Mouse (Mus musculus): ENCODE results near the gene Iqgap2. TPM values are rescaled to one million over a fixed set of nuclear protein-coding genes. Genes with fewer than 3 reads are reported as not detected.

Gene Iqgap2
- polyA plus RNA-seq, 1 experiment = 18.5 TPM

DNA sequence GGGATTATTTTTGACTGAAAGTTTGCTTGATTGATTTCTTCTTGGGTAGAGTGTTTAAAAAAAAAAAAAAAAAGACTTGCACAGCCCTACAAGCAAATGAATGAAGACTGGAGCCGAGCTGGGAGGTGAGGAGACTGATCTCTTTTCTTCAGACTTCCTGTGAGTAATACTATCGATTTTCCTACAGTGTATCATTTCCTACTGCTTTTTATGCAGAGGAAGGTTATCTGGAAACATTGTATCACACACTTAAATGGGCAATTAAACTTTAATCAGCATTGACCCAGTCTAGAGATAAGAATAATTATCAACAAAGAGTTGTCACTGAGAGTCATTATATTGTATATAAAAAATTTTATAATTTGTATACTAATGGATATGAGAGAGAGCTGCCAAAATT is 261.0 kb downstream of the Iqgap2 start:
- no peaks in the 10 kb centered on the region for H3K36me3 ChIP-seq (ENCODE audit: control insufficient read depth, insufficient read depth, low read length, poor library complexity, severe bottlenecking)
- no peak overlapping the region for H3K9ac ChIP-seq (ENCODE audit: low read depth, poor library complexity, severe bottlenecking)
- TF ChIP-seq POLR2A (IDR thresholded peaks at IDR 0.05; ENCODE audit: insufficient read depth, low read length) = no peak
- no peaks in the 10 kb centered on the region for H3K9me3 ChIP-seq (replicated peaks; ENCODE audit: control insufficient read depth, insufficient read depth, low read length, poor library complexity, severe bottlenecking)
- peaks cover 1% of the 10 kb centered on the region for H3K4me1 ChIP-seq (ENCODE audit: control insufficient read depth, insufficient read depth, low read length)
- H3K27ac ChIP-seq (ENCODE audit: insufficient read depth, low read length) = no peak overlapping the region
- H3K27me3 ChIP-seq (ENCODE audit: control insufficient read depth, insufficient read depth, low read length, poor library complexity, severe bottlenecking) = no peaks in the 10 kb centered on the region
- no peak overlapping the region for H3K4me3 ChIP-seq (ENCODE audit: low read depth, low read length)

DNA sequence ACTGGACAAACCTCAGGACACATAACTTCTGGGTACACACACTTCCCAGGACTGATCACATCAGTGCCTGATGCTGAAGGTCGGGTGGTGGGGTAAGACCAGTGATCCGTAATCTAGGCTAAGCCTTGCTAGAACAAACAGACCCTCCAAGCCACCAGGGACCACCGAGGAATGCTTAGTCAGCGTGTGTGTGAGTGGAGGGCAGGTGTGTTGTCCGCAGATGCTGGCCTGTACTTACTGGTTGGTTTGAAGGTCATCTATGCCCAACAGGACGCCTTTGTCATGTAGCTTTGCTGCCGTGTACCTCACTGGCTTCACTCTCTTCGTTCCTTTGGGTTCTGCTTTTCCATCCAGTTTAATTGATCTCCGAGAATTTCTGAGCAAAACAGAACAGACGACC is 262.0 kb downstream of the Iqgap2 start:
- Histone ChIP-seq H3K9me3 (replicated peaks; ENCODE audit: control insufficient read depth, insufficient read depth, low read length, poor library complexity, severe bottlenecking) (no peaks in the 10 kb centered on the region), H3K4me3 (ENCODE audit: low read depth, low read length) (no peak overlapping the region)
- no peak for TF ChIP-seq EP300 (IDR thresholded peaks at IDR 0.05; ENCODE audit: insufficient read depth, low read depth, low read length)
- TF ChIP-seq CTCF (IDR thresholded peaks at IDR 0.05; ENCODE audit: low read depth, low read length) = no peak
- no peak for TF ChIP-seq POLR2A (IDR thresholded peaks at IDR 0.05; ENCODE audit: insufficient read depth, low read length)

DNA sequence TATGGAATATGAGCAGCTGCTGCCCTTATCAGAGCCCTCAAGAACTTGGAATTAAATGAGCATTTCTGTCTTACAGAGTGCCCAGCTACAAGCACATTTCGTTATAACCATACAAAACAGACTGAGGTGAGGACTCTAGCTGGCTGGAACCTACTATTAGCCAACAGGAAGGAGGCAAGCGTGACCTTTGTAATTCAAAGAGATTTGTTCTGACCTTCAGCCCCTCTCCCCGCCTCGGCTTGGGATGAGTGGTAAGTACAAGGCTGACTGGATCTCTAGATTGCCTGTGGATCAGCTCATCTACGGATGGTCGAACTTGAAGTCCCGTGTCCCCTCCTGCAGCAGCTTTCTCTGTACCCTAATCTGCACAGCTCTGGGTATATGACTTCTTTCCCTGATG is 265.0 kb downstream of the Iqgap2 start:
- no peaks in the 10 kb centered on the region for H3K27me3 ChIP-seq (ENCODE audit: control insufficient read depth, insufficient read depth, low read length, poor library complexity, severe bottlenecking)
- no peak overlapping the region for H3K9ac ChIP-seq (ENCODE audit: low read depth, poor library complexity, severe bottlenecking)
- peaks cover 1% of the 10 kb centered on the region for H3K4me1 ChIP-seq (ENCODE audit: control insufficient read depth, insufficient read depth, low read length)
- H3K36me3 ChIP-seq (ENCODE audit: control insufficient read depth, insufficient read depth, low read length, poor library complexity, severe bottlenecking) = no peaks in the 10 kb centered on the region
- TF ChIP-seq CTCF (IDR thresholded peaks at IDR 0.05; ENCODE audit: low read depth, low read length) = no peak
- TF ChIP-seq POLR2A (IDR thresholded peaks at IDR 0.05; ENCODE audit: insufficient read depth, low read length) = no peak
- no peak for TF ChIP-seq EP300 (IDR thresholded peaks at IDR 0.05; ENCODE audit: insufficient read depth, low read depth, low read length)
- no peak overlapping the region for H3K27ac ChIP-seq (ENCODE audit: insufficient read depth, low read length)
- no peaks in the 10 kb centered on the region for H3K9me3 ChIP-seq (replicated peaks; ENCODE audit: control insufficient read depth, insufficient read depth, low read length, poor library complexity, severe bottlenecking)
- no peak overlapping the region for H3K4me3 ChIP-seq (ENCODE audit: low read depth, low read length)

More for the DNA sequence above, 262.0 kb downstream of the Iqgap2 start:
- peaks cover 1% of the 10 kb centered on the region for H3K4me1 ChIP-seq (ENCODE audit: control insufficient read depth, insufficient read depth, low read length)
- no peaks in the 10 kb centered on the region for H3K27me3 ChIP-seq (ENCODE audit: control insufficient read depth, insufficient read depth, low read length, poor library complexity, severe bottlenecking)
- no peak overlapping the region for H3K9ac ChIP-seq (ENCODE audit: low read depth, poor library complexity, severe bottlenecking)
- no peaks in the 10 kb centered on the region for H3K36me3 ChIP-seq (ENCODE audit: control insufficient read depth, insufficient read depth, low read length, poor library complexity, severe bottlenecking)
- no peak overlapping the region for H3K27ac ChIP-seq (ENCODE audit: insufficient read depth, low read length)

DNA sequence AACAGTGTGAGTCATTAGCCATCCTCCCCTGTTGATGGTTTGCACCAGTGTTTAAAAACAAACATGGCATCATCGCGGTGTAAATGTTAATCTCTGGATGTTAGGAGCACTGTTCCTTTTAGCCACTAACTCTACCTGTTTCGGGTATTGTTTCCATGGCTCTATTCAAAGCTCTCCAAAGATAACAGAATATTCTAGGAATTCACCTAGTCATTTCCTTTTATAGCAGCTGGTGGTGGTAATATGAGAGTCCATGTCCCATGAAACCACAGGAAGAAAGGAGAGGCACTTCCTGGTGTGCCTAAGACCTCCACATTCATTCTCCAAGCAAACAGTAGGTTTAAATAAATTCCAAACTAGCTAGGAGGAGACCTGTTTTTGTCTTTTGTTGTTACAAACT is 268.7 kb downstream of the Iqgap2 start:
- no peak overlapping the region for H3K4me3 ChIP-seq (ENCODE audit: low read depth, low read length)
- no peak overlapping the region for H3K9ac ChIP-seq (ENCODE audit: low read depth, poor library complexity, severe bottlenecking)
- no peak for TF ChIP-seq EP300 (IDR thresholded peaks at IDR 0.05; ENCODE audit: insufficient read depth, low read depth, low read length)
- TF ChIP-seq CTCF (IDR thresholded peaks at IDR 0.05; ENCODE audit: low read depth, low read length) = no peak
- no peak for TF ChIP-seq POLR2A (IDR thresholded peaks at IDR 0.05; ENCODE audit: insufficient read depth, low read length)
- no peaks in the 10 kb centered on the region for H3K4me1 ChIP-seq (ENCODE audit: control insufficient read depth, insufficient read depth, low read length)
- H3K9me3 ChIP-seq (replicated peaks; ENCODE audit: control insufficient read depth, insufficient read depth, low read length, poor library complexity, severe bottlenecking) = no peaks in the 10 kb centered on the region
- H3K36me3 ChIP-seq (ENCODE audit: control insufficient read depth, insufficient read depth, low read length, poor library complexity, severe bottlenecking) = no peaks in the 10 kb centered on the region
- H3K27ac ChIP-seq (ENCODE audit: insufficient read depth, low read length) = no peak overlapping the region
- no peaks in the 10 kb centered on the region for H3K27me3 ChIP-seq (ENCODE audit: control insufficient read depth, insufficient read depth, low read length, poor library complexity, severe bottlenecking)

DNA sequence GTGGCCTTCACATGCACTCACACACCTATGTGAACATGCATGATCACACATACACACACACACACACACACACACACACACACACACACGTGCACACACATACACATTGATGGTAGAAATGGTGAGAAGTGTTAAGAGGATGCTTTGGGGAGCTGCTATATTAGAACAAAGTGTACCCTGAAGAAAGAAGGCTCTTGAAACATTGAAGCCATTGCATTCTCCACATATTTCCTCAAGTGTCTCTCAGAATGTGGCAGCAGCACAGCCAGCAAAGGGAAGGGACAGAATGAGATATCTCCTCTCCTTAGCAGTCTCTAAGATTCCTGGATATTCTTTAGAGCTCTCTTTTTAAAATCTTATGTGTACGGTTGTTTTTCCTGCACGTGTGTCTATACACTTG is 270.2 kb downstream of the Iqgap2 start:
- Histone ChIP-seq H3K27ac (ENCODE audit: insufficient read depth, low read length) (no peak overlapping the region), H3K9me3 (replicated peaks; ENCODE audit: control insufficient read depth, insufficient read depth, low read length, poor library complexity, severe bottlenecking) (no peaks in the 10 kb centered on the region), H3K9ac (ENCODE audit: low read depth, poor library complexity, severe bottlenecking) (no peak overlapping the region), H3K4me3 (ENCODE audit: low read depth, low read length) (no peak overlapping the region), H3K36me3 (ENCODE audit: control insufficient read depth, insufficient read depth, low read length, poor library complexity, severe bottlenecking) (no peaks in the 10 kb centered on the region), H3K4me1 (ENCODE audit: control insufficient read depth, insufficient read depth, low read length) (peaks cover 2% of the 10 kb centered on the region), H3K27me3 (ENCODE audit: control insufficient read depth, insufficient read depth, low read length, poor library complexity, severe bottlenecking) (no peaks in the 10 kb centered on the region)
- TF ChIP-seq EP300 (IDR thresholded peaks at IDR 0.05; ENCODE audit: insufficient read depth, low read depth, low read length) (no peak), CTCF (IDR thresholded peaks at IDR 0.05; ENCODE audit: low read depth, low read length) (no peak), POLR2A (IDR thresholded peaks at IDR 0.05; ENCODE audit: insufficient read depth, low read length) (no peak)

DNA sequence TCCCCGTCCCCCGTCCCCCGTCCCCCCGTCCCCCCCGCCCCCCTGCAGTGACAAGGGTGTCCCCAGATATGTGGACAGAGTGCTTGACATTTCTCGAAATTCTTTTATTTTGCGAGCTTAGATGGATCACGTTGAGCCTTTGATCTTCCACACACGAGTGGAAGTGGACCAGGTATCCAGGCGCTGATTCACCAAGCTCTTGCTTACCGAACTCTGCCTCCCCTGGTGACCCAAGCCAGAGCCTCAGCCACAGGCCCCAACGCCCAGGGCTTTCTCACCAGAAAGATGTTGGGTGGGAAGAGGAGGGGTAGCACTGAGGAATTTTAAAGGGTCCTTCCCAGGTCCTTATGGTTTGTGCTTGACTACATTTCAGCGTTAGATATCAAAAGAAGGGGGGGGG is 272.9 kb downstream of the Iqgap2 start:
- Histone ChIP-seq H3K9me3 (replicated peaks; ENCODE audit: control insufficient read depth, insufficient read depth, low read length, poor library complexity, severe bottlenecking) (no peaks in the 10 kb centered on the region), H3K27me3 (ENCODE audit: control insufficient read depth, insufficient read depth, low read length, poor library complexity, severe bottlenecking) (no peaks in the 10 kb centered on the region), H3K9ac (ENCODE audit: low read depth, poor library complexity, severe bottlenecking) (peak overlapping the region; percentile 55), H3K36me3 (ENCODE audit: control insufficient read depth, insufficient read depth, low read length, poor library complexity, severe bottlenecking) (no peaks in the 10 kb centered on the region), H3K27ac (ENCODE audit: insufficient read depth, low read length) (no peak overlapping the region), H3K4me3 (ENCODE audit: low read depth, low read length) (peak overlapping the region; percentile 60), H3K4me1 (ENCODE audit: control insufficient read depth, insufficient read depth, low read length) (peaks cover 2% of the 10 kb centered on the region)
- TF ChIP-seq EP300 (IDR thresholded peaks at IDR 0.05; ENCODE audit: insufficient read depth, low read depth, low read length) = no peak
- TF ChIP-seq CTCF (IDR thresholded peaks at IDR 0.05; ENCODE audit: low read depth, low read length) = no peak
- no peak for TF ChIP-seq POLR2A (IDR thresholded peaks at IDR 0.05; ENCODE audit: insufficient read depth, low read length)
